24 mouse cellular contexts compared by ENCODE assay signal in the genomic region with DNA sequence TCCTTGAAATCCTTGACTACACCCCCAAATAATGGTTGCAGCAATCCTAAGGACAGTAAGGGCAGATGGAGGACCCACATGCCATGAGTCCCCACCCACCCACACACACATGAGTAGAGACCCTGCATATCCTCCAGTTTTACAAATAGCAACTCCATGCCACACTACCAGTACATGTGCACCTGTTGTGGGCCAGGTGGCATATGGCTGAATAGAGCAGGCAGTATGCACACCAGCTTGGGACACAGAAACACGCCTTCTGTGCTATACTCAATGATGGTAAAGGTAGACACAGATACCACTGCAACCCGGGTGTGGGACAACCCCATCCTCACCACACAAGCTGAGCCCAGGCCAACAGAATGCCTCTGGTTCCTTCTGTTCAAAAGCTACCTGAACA. TPM values are rescaled to one million over a fixed set of nuclear protein-coding genes. Genes with fewer than 3 reads are reported as not detected.
DNase-seq lines count a peak whose midpoint lies in the region; ATAC-seq and TF ChIP-seq lines count a peak whose summit lies in the region.
"Had no signal": no experiment of that assay in that cellular context is flagged by ENCODE, and none has a peak within 500 bp of the region (broad histone marks: within the 10 kb centered on the region; RNA-seq: fewer than 3 reads in every experiment).

No protein-coding gene starts in this region.

- DNase-seq in right cerebral cortex, postnatal 25 days = peak; percentile 41
- DNase-seq in right cerebral cortex, postnatal 14 days = no peak
- peak; percentile 84 for DNase-seq in layer of hippocampus, adult 9-11 months
- DNase-seq in thymus, postnatal 0 days (ENCODE audit: low spot score) = peak; percentile 42
- no peak for DNase-seq in adrenal gland, adult 18-20 months (ENCODE audit: low spot score in 2 of 2)
- DNase-seq in kidney, postnatal 14 days = no peak
- no peak for DNase-seq in liver, postnatal 0 days
- DNase-seq: B cell, adult 2 months; cerebellum, adult 8-10 months; gastrocnemius, postnatal 14 days; heart, adult 2 months; heart, postnatal 4 days; lung, postnatal 4 days; retina, postnatal 1 day had no signal

- no peaks in the 10 kb centered on the region for H3K9me3 ChIP-seq in liver, postnatal 0 days (ENCODE audit: low read length)
- H3K9me3 ChIP-seq: forebrain, embryonic 13.5 days; hindbrain, embryonic 15.5 days; limb, embryonic 10.5 days; lung, embryonic 15.5 days; midbrain, embryonic 10.5 days had no signal

- no peaks in the 10 kb centered on the region for H3K36me3 ChIP-seq in liver, postnatal 0 days (replicated peaks; ENCODE audit: insufficient read depth, low read length)
- H3K36me3 ChIP-seq: hindbrain, embryonic 15.5 days; limb, embryonic 10.5 days; lung, embryonic 15.5 days; midbrain, embryonic 10.5 days had no signal

- H3K4me2 ChIP-seq in liver, postnatal 0 days (ENCODE audit: low read depth, low read length) = no peak overlapping the region
- H3K4me2 ChIP-seq: forebrain, embryonic 13.5 days; hindbrain, embryonic 15.5 days; lung, embryonic 15.5 days had no signal

- H3K9ac ChIP-seq in liver, postnatal 0 days (replicated peaks) = no peak overlapping the region
- H3K9ac ChIP-seq: forebrain, embryonic 13.5 days; hindbrain, embryonic 15.5 days; lung, embryonic 15.5 days had no signal

- H3K27ac ChIP-seq in liver, postnatal 0 days (ENCODE audit: low read depth) = no peak overlapping the region
- H3K27ac ChIP-seq: forebrain, embryonic 13.5 days; heart, adult 2 months; hindbrain, embryonic 15.5 days; midbrain, embryonic 10.5 days had no signal

- TF ChIP-seq CTCF in liver, postnatal 0 days (IDR thresholded peaks at IDR 0.05; ENCODE audit: low read depth) = no peak

- 67% methylated on average over 2 of the region's 2 CpGs for WGBS in liver, postnatal 0 days (ENCODE audit: insufficient replicate concordance)

- ATAC-seq in liver, postnatal 0 days = no peak
- ATAC-seq: forebrain, embryonic 13.5 days; intestine, embryonic 16.5 days had no signal

- no peak overlapping the region for H3K4me3 ChIP-seq in liver, postnatal 0 days (ENCODE audit: low read depth, low read length)
- H3K4me3 ChIP-seq: forebrain, embryonic 13.5 days; heart, adult 2 months; hindbrain, embryonic 15.5 days; limb, embryonic 10.5 days; lung, embryonic 15.5 days; midbrain, embryonic 10.5 days had no signal

- H3K4me1 ChIP-seq in liver, postnatal 0 days (ENCODE audit: insufficient read depth) = no peaks in the 10 kb centered on the region
- H3K4me1 ChIP-seq: hindbrain, embryonic 15.5 days had no signal

- TF ChIP-seq EP300 in liver, postnatal 0 days (IDR thresholded peaks at IDR 0.05; ENCODE audit: low read depth) = no peak

- H3K27me3 ChIP-seq in liver, postnatal 0 days (ENCODE audit: insufficient read depth, low read length) = no peaks in the 10 kb centered on the region
- H3K27me3 ChIP-seq: forebrain, embryonic 13.5 days; hindbrain, embryonic 15.5 days; lung, embryonic 15.5 days had no signal

RNA-seq across cellular contexts. Expression of a gene that starts 1.0 kb away (rescaled TPM):
- polyA plus RNA-seq in thymus, postnatal 0 days (2015; fragmentation: Nextera tagmentation; extraction: Ambion mirVana) = 0.08 and 0.15 TPM in 2 replicates
- total RNA-seq in adrenal gland, adult 18-20 months (2021) = 100 to 1,000 TPM; 311 to 388 TPM
- not detected in 2 replicates for polyA plus RNA-seq in liver, postnatal 0 days (2015; fragmentation: Nextera tagmentation; extraction: Ambion mirVana)
- total RNA-seq: common myeloid progenitor, adult 5-6 weeks had no signal
- polyA plus RNA-seq: forebrain, embryonic 13.5 days; kidney, embryonic 14.5 days; limb, embryonic 10.5 days; liver, adult 2 months had no signal

RNA-seq across cellular contexts. Expression of a gene that starts 23.8 kb away (rescaled TPM):
- polyA plus RNA-seq in thymus, postnatal 0 days (2015; fragmentation: Nextera tagmentation; extraction: Ambion mirVana) = 1.2 and 1.4 TPM in 2 replicates
- total RNA-seq in adrenal gland, adult 18-20 months (2021) = 1 to 10 TPM; 2.4 to 2.9 TPM
- not detected in 2 replicates for polyA plus RNA-seq in liver, postnatal 0 days (2015; fragmentation: Nextera tagmentation; extraction: Ambion mirVana)
- total RNA-seq: common myeloid progenitor, adult 5-6 weeks; liver, adult 2 months had no signal
- polyA plus RNA-seq: kidney, embryonic 14.5 days; liver, adult 2 months; stomach, embryonic 14.5 days had no signal

Comparison
In these comparisons a context has a peak if more than half of its experiments do, and no peak if none do; other contexts are left out.
1. DNase-seq: peak in right cerebral cortex, postnatal 25 days (single experiment), layer of hippocampus, adult 9-11 months (single experiment) and thymus, postnatal 0 days (single experiment); none in right cerebral cortex, postnatal 14 days (single experiment), adrenal gland, adult 18-20 months (0 of 2), kidney, postnatal 14 days (single experiment) and liver, postnatal 0 days (single experiment).